Mouse (Mus musculus): ENCODE measurements around the gene Uts2b.

GRCm38 (mm10) chr16:27399026-27399718 is 29.1 kb upstream of the Uts2b start:
- no peak for TF ChIP-seq TAL1 (IDR thresholded peaks at IDR 0.05; ENCODE audit: low read length)
- TF ChIP-seq GATA1 (IDR thresholded peaks at IDR 0.05; ENCODE audit: low read length), result no peak

Measured in erythroblast, embryonic 14.5 days (primary cell).